Mouse (Mus musculus): ENCODE data around the gene Cdc14b. TPM values are rescaled to one million over a fixed set of nuclear protein-coding genes. Genes with fewer than 3 reads are reported as not detected.

Cdc14b gene
- polyA plus RNA-seq, 1 experiment from 2014 or later = 16.9 TPM

GRCm38 (mm10) chr13:64162626-64163025 is 112.5 kb downstream of the Cdc14b start:
- Histone ChIP-seq H3K9ac (replicated peaks; ENCODE audit: low read length) (peak overlapping the region; percentile 79), H3K9me3 (ENCODE audit: low read length) (peaks cover 9% of the 10 kb centered on the region; the same call in 1 of the 2 replicates), H3K4me3 (ENCODE audit: low read length) (peak overlapping the region; percentile 73), H3K36me3 (ENCODE audit: insufficient read depth, low read length) (peaks cover 8% of the 10 kb centered on the region), H3K4me1 (ENCODE audit: insufficient read depth, low read length) (peaks cover 15% of the 10 kb centered on the region), H3K27ac (ENCODE audit: low read length) (peak overlapping the region; percentile 67; the same call in 1 of the 2 replicates), H3K4me2 (replicated peaks; ENCODE audit: low read depth, low read length) (peak overlapping the region; percentile 100), H3K27me3 (ENCODE audit: insufficient read depth, low read length) (peaks cover 4% of the 10 kb centered on the region; the same call in 1 of the 2 replicates)
- WGBS = 1% methylated on average over 14 of the region's 14 CpGs
- 0 out of 2 replicates have a peak, but pooled peaks have one; percentile 1 for ATAC-seq (ENCODE audit: low FRiP score, low TSS enrichment)

- peak; percentile 76 for ATAC-seq (ENCODE audit: low FRiP score, low TSS enrichment)
- 0 out of 2 replicates have a peak, but pooled peaks cover 5% of the 10 kb centered on the region for H3K36me3 ChIP-seq (ENCODE audit: insufficient read depth, low read length)
- peaks cover 4% of the 10 kb centered on the region; the same call in 1 of the 2 replicates for H3K9me3 ChIP-seq (ENCODE audit: low read length)
- peaks cover 15% of the 10 kb centered on the region for H3K4me1 ChIP-seq (ENCODE audit: insufficient read depth, low read length)
- H3K27me3 ChIP-seq (ENCODE audit: insufficient read depth, low read length) = peaks cover 4% of the 10 kb centered on the region; the same call in 1 of the 2 replicates
- peak overlapping the region; percentile 73 for H3K4me3 ChIP-seq (ENCODE audit: low read length)
- H3K4me2 ChIP-seq (replicated peaks; ENCODE audit: low read depth, low read length) = peak overlapping the region; percentile 100
- peak overlapping the region; percentile 67 for H3K27ac ChIP-seq (ENCODE audit: low read length)
- H3K9ac ChIP-seq (replicated peaks; ENCODE audit: low read length) = peak overlapping the region; percentile 79
- WGBS = 0% methylated on average over 68 of the region's 71 CpGs
These were observed 113.0 kb downstream of the Cdc14b start for GRCm38 (mm10) chr13:64161916-64162611.

GRCm38 (mm10) chr13:64161548-64161915 is 113.6 kb downstream of the Cdc14b start, which contains the start of gene Habp4:
Habp4 (plus strand) TSS chr13:64161824.
- Histone ChIP-seq H3K4me1 (ENCODE audit: insufficient read depth, low read length) (peaks cover 15% of the 10 kb centered on the region), H3K4me3 (ENCODE audit: low read length) (peak within 1 kb of the TSS; percentile 73), H3K27me3 (ENCODE audit: insufficient read depth, low read length) (peaks cover 7% of the 10 kb centered on the region; the same call in 1 of the 2 replicates), H3K9ac (replicated peaks; ENCODE audit: low read length) (peak within 1 kb of the TSS; percentile 79), H3K27ac (ENCODE audit: low read length) (peak within 1 kb of the TSS; percentile 67), H3K9me3 (ENCODE audit: low read length) (peaks cover 1% of the 10 kb centered on the region; the same call in 1 of the 2 replicates), H3K4me2 (replicated peaks; ENCODE audit: low read depth, low read length) (peak within 1 kb of the TSS; percentile 100), H3K36me3 (ENCODE audit: insufficient read depth, low read length) (0 out of 2 replicates have a peak, but pooled peaks cover 5% of the 10 kb centered on the region)
- peak; percentile 99 for ATAC-seq (ENCODE audit: low FRiP score, low TSS enrichment)
- WGBS = under 1% methylated on average over 27 of the region's 31 CpGs

- no peak overlapping the region for H3K4me2 ChIP-seq (replicated peaks; ENCODE audit: low read depth, low read length)
- no peak overlapping the region for H3K27ac ChIP-seq (ENCODE audit: low read length)
- H3K4me3 ChIP-seq (ENCODE audit: low read length) = no peak overlapping the region
- H3K27me3 ChIP-seq (ENCODE audit: insufficient read depth, low read length) = peaks cover 7% of the 10 kb centered on the region; the same call in 1 of the 2 replicates
- peaks cover 15% of the 10 kb centered on the region for H3K4me1 ChIP-seq (ENCODE audit: insufficient read depth, low read length)
- H3K9ac ChIP-seq (replicated peaks; ENCODE audit: low read length) = no peak overlapping the region
- H3K9me3 ChIP-seq (ENCODE audit: low read length) = no peaks in the 10 kb centered on the region
- H3K36me3 ChIP-seq (ENCODE audit: insufficient read depth, low read length) = no peaks in the 10 kb centered on the region
- ATAC-seq (ENCODE audit: low FRiP score, low TSS enrichment) = no peak
These were observed 118.1 kb downstream of the Cdc14b start for GRCm38 (mm10) chr13:64156966-64157365.

- H3K4me3 ChIP-seq (ENCODE audit: low read length) = no peak overlapping the region
- H3K27me3 ChIP-seq (ENCODE audit: insufficient read depth, low read length) = peaks cover 7% of the 10 kb centered on the region; the same call in 1 of the 2 replicates
- H3K9ac ChIP-seq (replicated peaks; ENCODE audit: low read length) = no peak overlapping the region
- H3K4me2 ChIP-seq (replicated peaks; ENCODE audit: low read depth, low read length) = no peak overlapping the region
- WGBS = 13% methylated on average over 1 of the region's 1 CpGs
- no peaks in the 10 kb centered on the region for H3K36me3 ChIP-seq (ENCODE audit: insufficient read depth, low read length)
- H3K4me1 ChIP-seq (ENCODE audit: insufficient read depth, low read length) = peaks cover 24% of the 10 kb centered on the region
- no peak for ATAC-seq (ENCODE audit: low FRiP score, low TSS enrichment)
- H3K9me3 ChIP-seq (ENCODE audit: low read length) = no peaks in the 10 kb centered on the region
- peak overlapping the region; percentile 10; the same call in 1 of the 2 replicates for H3K27ac ChIP-seq (ENCODE audit: low read length)
These were observed 119.9 kb downstream of the Cdc14b start for GRCm38 (mm10) chr13:64155171-64155571.

- no peaks in the 10 kb centered on the region for H3K36me3 ChIP-seq (ENCODE audit: insufficient read depth, low read length)
- no peak for ATAC-seq (ENCODE audit: low FRiP score, low TSS enrichment)
- H3K27ac ChIP-seq (ENCODE audit: low read length) = peak overlapping the region; percentile 44; the same call in 1 of the 2 replicates
- WGBS = 56% methylated on average over 2 of the region's 2 CpGs
- H3K9me3 ChIP-seq (ENCODE audit: low read length) = no peaks in the 10 kb centered on the region
- H3K27me3 ChIP-seq (ENCODE audit: insufficient read depth, low read length) = peaks cover 7% of the 10 kb centered on the region; the same call in 1 of the 2 replicates
- H3K4me3 ChIP-seq (ENCODE audit: low read length) = no peak overlapping the region
- H3K4me1 ChIP-seq (ENCODE audit: insufficient read depth, low read length) = peaks cover 29% of the 10 kb centered on the region
- no peak overlapping the region for H3K9ac ChIP-seq (replicated peaks; ENCODE audit: low read length)
- no peak overlapping the region for H3K4me2 ChIP-seq (replicated peaks; ENCODE audit: low read depth, low read length)
These were observed 120.4 kb downstream of the Cdc14b start for GRCm38 (mm10) chr13:64154651-64155050.

- H3K4me3 ChIP-seq (ENCODE audit: low read length) = peak overlapping the region; percentile 78
- WGBS = under 1% methylated on average over 18 of the region's 18 CpGs
- H3K4me2 ChIP-seq (replicated peaks; ENCODE audit: low read depth, low read length) = peak overlapping the region; percentile 88
- H3K9ac ChIP-seq (replicated peaks; ENCODE audit: low read length) = peak overlapping the region; percentile 50
- no peaks in the 10 kb centered on the region for H3K9me3 ChIP-seq (ENCODE audit: low read length)
- H3K27me3 ChIP-seq (ENCODE audit: insufficient read depth, low read length) = peaks cover 2% of the 10 kb centered on the region; the same call in 1 of the 2 replicates
- peaks cover 31% of the 10 kb centered on the region for H3K4me1 ChIP-seq (ENCODE audit: insufficient read depth, low read length)
- peak; percentile 62 for ATAC-seq (ENCODE audit: low FRiP score, low TSS enrichment)
- peak overlapping the region; percentile 86 for H3K27ac ChIP-seq (ENCODE audit: low read length)
- no peaks in the 10 kb centered on the region for H3K36me3 ChIP-seq (ENCODE audit: insufficient read depth, low read length)
These were observed 121.3 kb downstream of the Cdc14b start for GRCm38 (mm10) chr13:64153751-64154267.

GRCm38 (mm10) chr13:64153083-64153682 is 121.9 kb downstream of the Cdc14b start, which contains the start of gene Zfp367:
Zfp367 (minus strand) TSS chr13:64153202.
- H3K9ac ChIP-seq (replicated peaks; ENCODE audit: low read length) = peak within 1 kb of the TSS; percentile 80
- peak; percentile 96 for ATAC-seq (ENCODE audit: low FRiP score, low TSS enrichment)
- WGBS = 0% methylated on average over 52 of the region's 56 CpGs
- H3K27me3 ChIP-seq (ENCODE audit: insufficient read depth, low read length) = peaks cover 2% of the 10 kb centered on the region; the same call in 1 of the 2 replicates
- peak within 1 kb of the TSS; percentile 88 for H3K4me2 ChIP-seq (replicated peaks; ENCODE audit: low read depth, low read length)
- peak within 1 kb of the TSS; percentile 95 for H3K27ac ChIP-seq (ENCODE audit: low read length)
- no peaks in the 10 kb centered on the region for H3K9me3 ChIP-seq (ENCODE audit: low read length)
- H3K4me1 ChIP-seq (ENCODE audit: insufficient read depth, low read length) = peaks cover 31% of the 10 kb centered on the region
- H3K36me3 ChIP-seq (ENCODE audit: insufficient read depth, low read length) = no peaks in the 10 kb centered on the region
- peak within 1 kb of the TSS; percentile 78 for H3K4me3 ChIP-seq (ENCODE audit: low read length)

GRCm38 (mm10) chr13:64152671-64153082 is 122.4 kb downstream of the Cdc14b start:
- under 1% methylated on average over 56 of the region's 61 CpGs for WGBS
- peak overlapping the region; percentile 78 for H3K4me3 ChIP-seq (ENCODE audit: low read length)
- peak overlapping the region; percentile 80 for H3K9ac ChIP-seq (replicated peaks; ENCODE audit: low read length)
- peak overlapping the region; percentile 88 for H3K4me2 ChIP-seq (replicated peaks; ENCODE audit: low read depth, low read length)
- ATAC-seq (ENCODE audit: low FRiP score, low TSS enrichment) = peak; percentile 21
- H3K27ac ChIP-seq (ENCODE audit: low read length) = peak overlapping the region; percentile 95
- H3K27me3 ChIP-seq (ENCODE audit: insufficient read depth, low read length) = peaks cover 2% of the 10 kb centered on the region; the same call in 1 of the 2 replicates
- H3K4me1 ChIP-seq (ENCODE audit: insufficient read depth, low read length) = peaks cover 31% of the 10 kb centered on the region
- H3K9me3 ChIP-seq (ENCODE audit: low read length) = no peaks in the 10 kb centered on the region
- no peaks in the 10 kb centered on the region for H3K36me3 ChIP-seq (ENCODE audit: insufficient read depth, low read length)

Measured in kidney, embryonic 16.5 days (tissue).